Mouse (Mus musculus): Measurements from ENCODE around the gene Mast4.

Mast4 gene

DNA sequence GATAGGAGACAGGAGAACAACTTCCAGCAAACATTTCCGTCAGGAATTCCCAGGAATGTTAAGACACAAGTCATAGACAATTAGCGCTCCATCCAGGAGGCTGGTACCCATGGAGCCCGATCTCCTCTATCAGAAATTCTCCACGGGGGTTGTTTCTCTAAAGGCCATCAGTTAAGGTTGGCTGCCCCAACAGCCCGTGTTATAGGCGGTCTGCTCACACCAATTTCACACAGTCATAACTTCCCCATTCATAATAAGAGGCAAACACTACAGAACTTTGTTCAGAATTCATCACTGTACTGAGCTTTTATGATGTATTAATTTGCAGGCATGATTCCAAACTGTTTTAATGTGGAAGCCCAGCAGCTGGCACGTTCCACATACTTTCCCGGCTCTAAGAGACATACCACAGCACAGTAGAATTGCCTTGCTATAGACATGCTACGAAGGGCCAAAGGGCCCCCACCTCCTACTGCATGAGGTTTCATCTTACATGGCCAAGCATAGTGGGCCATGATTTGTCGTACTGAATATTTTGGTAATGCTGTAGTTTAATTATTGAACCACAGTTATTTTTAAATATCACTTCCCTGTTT, 19.1 kb downstream of the Mast4 start:
- DNase-seq (ENCODE audit: low spot score), result no peak

DNA sequence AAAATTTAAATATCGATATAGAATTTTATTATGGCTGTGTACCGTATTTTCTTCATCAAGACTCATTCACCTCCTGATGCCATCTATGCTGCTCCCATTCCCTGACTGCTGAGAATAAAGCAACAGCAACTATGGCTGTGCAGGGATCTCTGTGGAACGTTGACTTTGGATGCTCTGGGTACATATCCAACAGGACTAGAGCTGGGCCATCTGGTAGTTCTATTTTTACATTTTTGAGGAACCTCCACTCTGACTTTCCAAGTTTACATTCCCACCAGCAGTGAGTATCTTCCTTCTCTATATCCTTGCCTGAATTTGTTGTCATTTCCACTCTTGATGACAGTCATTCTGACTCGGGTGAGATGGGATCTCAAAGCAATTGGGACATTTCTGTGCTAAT, 26.0 kb downstream of the Mast4 start:
- no peak for DNase-seq (ENCODE audit: low spot score)

DNA sequence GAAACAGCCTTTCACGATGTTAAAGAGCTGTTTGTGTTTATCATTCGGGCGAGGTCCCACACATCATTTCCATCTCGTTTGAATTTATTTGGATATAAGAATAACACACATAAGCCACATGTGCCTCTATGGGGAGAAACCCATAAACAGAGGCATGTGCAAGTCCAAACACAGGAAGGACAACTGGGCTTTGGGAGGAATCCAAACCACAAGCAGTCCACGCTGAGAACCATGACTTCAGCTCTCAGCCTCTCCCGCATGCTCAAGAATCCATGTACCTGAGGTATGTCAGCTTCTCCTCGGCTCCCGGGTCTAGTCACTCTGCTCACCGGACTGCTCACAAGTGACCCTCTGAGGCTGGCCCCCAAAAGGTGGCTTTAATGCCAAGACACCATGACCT, 30.5 kb downstream of the Mast4 start:
- no peak for DNase-seq (ENCODE audit: low spot score)

DNA sequence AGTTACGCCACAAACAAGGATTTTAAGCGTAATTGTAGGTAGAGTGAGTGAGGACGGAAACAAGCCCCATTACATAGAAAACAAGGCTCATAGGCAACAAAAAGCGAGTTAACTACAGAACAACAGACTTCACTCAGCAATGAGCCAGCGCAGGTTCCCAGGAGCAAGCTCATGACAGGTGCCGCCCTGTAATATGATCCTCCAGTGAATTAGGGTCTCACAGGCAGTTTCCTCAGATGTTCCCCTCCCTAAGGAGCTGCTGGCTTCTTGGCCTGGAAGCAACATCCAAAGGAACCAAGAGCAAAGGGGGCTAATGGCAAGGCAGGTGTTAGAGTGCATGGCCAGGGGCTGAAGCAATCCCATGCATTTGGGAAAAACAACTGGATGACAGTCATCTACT, 31.8 kb downstream of the Mast4 start:
- DNase-seq (ENCODE audit: low spot score), result no peak

DNA sequence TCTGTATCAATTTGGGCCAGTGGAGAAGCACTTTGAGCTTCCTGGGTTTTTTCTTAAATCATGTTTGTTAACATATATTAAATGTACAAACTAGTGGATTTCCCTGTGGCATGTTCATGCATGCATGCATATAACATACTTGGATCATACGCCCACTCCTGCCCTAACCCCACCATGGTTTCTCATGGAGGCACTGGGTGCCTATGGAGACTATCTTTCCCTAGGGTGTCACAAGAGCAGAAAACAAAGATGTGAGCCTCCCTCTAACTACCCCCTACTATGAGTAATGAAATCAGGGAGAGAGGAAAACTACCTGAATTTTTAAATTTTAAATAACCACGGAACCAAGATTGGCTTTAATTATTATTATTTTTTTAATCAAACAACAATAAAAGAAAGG, 32.2 kb downstream of the Mast4 start:
- no peak for DNase-seq (ENCODE audit: low spot score)

DNA sequence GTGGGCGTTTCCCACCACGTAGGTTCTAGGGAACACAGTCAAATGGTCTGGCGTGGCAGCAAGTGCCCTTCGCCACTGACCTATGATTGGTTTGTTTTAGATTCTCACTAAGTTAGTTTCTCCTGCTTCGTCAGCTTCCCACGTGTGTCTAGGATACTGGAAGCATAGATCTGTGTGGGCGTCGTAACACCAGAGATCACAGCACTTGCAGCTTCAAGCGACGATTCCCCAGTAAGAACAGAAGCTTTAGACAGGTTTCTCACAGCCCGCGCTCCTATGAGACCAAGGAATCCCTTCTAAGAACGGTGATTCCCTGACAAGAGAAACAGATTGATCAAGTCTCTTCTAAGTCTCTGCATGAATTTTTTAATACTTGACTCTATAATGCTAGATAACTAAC, 39.9 kb downstream of the Mast4 start:
- DNase-seq (ENCODE audit: low spot score), result no peak

DNA sequence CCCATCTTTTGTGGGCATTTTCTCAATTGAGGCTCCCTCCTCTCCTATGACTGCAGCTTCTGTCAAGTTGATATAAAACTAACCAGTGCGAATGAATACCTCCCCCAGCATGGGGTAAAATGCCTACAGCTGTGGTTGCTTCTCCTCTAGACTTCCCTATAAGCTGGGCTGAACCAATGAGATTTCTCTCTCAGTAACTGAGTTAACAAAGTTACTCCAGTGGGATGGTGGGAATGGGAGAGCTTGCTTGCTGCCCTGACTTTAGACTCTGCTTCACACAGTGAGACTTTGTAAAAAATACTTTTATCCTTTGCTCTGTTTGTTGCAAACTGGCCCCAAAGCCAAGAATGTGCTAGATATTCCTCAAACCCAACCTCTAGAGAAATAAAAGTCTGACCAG, 41.2 kb downstream of the Mast4 start:
- DNase-seq (ENCODE audit: low spot score), result no peak

DNA sequence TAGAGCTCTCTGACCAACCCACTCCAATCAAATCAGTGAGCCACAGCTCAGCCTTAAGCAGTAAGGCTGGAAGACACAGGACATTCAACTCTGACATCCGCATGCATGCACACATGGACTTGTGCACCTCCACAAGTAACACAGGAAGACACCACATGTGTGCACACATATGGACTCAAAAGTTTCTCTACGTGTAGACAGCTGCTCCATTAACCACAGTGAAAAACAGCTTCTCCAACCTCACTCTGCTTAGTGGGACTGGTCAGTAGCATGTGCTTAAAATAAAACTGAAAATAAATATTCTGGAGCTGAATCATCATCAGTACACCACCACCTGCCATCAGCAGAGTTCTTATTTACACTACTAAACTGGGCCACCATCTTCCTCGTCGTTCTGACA, 43.2 kb downstream of the Mast4 start:
- no peak for DNase-seq (ENCODE audit: low spot score)

DNA sequence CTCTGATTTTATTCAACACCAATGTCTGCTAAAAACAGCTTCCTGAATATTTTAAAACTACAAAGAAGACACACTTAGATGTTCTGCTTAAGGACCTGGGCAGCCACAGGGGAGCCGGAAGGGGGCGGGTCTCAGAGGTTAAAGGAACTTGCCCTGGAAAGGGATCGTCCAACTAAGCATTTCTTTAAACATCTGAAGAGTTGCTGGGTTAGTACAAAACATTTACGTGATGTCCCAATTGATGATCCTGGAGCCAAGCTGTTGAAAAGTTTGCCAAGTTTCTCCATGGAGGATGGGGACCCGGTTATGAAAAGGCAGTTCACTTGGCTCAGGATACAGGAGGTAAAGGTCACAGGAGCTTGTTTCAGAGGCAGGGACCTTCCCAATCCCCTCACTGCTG, 48.5 kb downstream of the Mast4 start:
- DNase-seq (ENCODE audit: low spot score), result no peak

DNA sequence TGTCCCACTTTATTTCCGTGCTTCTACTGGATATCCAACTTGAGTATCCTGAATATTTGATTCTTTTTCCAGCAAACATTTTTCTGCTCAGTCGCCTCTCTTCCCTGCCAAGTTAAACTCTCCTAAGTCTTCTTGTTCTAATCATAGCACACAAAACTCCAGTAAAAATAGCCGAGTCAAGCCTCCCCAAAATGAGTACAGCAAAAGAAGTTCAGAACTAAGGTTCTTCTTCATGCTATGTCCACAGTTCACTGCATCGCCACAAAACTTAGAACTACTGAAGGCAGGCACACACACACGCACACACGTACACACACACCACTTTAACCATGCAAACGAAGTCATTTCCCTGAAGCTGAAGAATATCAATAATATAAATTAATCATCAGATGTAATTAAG, 49.3 kb downstream of the Mast4 start:
- DNase-seq (ENCODE audit: low spot score), result no peak

DNA sequence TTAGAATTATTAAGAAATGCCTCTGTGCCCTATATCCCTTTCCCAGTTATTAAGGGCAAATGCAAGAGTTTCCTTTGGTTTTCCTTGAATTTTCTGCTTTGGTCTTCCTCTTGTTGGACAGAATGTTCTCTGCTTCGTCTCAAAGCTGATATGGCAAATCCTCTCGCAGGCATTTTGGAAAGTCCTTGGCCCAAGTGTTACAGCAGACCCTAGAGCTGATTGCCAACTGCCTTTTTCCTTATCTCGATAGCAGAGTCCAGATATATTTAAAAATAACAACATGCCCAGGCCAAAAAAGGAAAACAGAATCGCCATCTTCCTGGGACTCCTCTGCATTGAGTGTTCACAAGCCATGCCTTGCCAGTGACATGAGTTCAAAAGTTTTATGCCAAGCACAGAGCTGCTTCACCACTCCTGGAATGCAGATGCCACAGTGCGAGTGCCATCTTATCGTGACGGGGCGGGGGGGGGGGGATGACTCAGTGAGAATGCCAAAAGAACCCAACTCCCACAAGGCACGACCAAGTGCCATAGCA, 63.4 kb downstream of the Mast4 start:
- no peak for DNase-seq (ENCODE audit: low spot score)

DNA sequence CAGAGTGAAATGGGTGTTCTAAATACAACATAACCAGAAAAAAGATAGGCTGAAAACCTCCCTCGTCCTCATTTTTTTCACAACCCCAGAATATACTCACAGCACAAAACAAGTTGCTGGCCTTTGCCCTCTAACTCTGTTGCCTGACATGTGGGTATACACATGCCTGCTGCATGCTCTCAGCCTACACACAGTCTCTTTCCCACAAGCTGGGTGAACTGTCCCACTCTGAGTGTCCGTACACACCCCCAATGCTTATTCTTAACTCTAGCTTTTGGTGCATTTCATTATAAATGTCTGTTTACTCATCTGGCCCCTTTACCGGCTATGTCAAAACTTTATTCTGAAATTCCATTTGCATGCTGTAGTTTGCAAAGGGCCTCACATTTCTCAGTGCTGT, 71.6 kb downstream of the Mast4 start:
- no peak for DNase-seq (ENCODE audit: low spot score)

DNA sequence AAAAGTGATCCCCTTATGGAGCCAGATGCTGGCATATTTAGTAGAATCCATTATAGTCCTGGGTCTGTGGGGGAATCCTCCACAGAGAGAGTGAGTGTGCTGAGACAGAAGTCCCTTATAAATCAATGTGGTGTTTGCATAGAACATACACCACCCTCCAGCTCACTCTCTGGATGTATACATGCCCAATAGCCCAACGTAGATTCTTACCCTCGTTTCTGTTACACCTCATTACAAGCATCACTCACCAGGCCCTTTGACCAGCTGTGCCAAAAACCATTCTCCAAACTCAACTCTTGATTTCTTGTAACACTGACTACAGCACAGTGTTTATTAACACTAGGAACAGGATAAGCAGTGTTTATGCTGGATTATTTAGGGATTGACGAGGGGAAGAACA, 72.2 kb downstream of the Mast4 start:
- DNase-seq (ENCODE audit: low spot score), result no peak

DNA sequence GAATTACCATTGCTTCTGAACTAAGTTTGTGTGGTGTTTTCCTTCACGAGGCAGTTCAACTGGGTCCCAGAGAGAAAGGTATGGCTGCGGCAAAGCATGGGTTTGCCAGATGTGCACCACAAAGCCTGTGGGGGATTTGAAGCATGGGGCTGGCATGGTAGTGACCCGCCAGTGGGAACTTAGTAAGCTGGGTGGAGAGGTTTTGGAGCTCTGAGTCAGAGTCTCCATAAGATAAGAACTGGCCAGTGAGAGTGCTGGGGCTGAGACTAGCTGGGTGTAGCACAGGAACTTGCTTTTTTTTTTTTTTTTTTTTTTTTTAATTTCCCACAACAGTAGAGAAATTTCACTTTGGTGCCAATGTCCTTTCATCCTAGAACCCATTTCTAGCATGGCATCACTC, 73.9 kb downstream of the Mast4 start:
- no peak for DNase-seq (ENCODE audit: low spot score)

DNA sequence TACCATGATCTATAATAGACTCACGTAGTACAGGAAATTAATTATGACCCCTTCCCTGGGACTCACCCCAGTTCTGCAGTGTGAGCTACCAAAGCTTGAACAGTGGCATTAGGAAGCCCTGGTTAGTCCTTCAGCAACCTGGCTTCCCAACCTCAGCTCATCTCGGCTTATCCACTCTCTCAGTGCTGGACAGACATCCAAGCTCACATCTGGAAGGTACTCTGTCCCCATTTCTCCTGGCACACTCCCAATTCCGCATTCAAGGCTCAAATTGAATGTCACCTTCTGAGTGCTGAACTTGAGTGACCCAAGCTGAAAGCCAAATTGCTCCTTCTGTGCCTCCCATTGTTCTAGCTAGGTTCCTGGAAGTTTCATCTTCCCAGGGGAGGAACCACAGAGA, 76.2 kb downstream of the Mast4 start:
- no peak for DNase-seq (ENCODE audit: low spot score)

DNA sequence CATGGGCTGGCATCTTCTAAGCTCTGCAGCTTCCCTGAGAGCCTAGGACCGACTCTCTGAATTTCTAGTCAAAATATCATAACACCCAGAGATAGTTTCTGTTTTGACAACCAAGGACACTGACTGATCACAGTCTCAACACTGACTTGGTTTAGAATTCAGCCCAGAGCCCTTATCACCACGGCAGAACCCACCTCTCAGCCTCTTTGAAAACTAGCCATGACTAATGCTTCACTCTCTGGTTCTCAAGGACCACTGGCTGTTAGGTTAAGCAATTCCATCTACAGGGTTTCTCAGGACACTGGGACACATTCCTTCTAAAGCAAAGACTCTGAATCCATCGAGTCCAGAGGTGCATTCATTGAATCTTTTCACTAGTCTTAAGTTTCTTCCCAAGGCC, 79.4 kb downstream of the Mast4 start:
- no peak for DNase-seq (ENCODE audit: low spot score)

DNA sequence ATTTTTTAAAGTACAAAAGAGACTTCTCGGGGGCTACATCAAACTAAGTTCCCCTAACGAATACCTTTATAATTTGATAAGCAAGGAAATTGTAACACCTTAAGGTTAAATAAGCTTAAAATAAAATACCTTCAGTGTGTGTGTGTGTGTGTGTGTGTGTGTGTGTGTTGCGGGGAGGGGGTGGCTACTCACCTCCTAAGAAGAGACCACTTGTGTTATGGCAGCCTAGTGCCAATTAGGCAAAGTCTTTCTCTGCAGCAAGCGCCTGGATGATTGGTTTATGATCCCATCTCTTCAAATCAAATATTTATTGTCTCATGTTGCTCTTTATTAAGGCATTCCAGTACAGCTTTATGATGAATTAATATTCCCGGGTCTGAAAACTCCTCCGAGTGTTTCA, 81.2 kb downstream of the Mast4 start:
- no peak for DNase-seq (ENCODE audit: low spot score)

DNA sequence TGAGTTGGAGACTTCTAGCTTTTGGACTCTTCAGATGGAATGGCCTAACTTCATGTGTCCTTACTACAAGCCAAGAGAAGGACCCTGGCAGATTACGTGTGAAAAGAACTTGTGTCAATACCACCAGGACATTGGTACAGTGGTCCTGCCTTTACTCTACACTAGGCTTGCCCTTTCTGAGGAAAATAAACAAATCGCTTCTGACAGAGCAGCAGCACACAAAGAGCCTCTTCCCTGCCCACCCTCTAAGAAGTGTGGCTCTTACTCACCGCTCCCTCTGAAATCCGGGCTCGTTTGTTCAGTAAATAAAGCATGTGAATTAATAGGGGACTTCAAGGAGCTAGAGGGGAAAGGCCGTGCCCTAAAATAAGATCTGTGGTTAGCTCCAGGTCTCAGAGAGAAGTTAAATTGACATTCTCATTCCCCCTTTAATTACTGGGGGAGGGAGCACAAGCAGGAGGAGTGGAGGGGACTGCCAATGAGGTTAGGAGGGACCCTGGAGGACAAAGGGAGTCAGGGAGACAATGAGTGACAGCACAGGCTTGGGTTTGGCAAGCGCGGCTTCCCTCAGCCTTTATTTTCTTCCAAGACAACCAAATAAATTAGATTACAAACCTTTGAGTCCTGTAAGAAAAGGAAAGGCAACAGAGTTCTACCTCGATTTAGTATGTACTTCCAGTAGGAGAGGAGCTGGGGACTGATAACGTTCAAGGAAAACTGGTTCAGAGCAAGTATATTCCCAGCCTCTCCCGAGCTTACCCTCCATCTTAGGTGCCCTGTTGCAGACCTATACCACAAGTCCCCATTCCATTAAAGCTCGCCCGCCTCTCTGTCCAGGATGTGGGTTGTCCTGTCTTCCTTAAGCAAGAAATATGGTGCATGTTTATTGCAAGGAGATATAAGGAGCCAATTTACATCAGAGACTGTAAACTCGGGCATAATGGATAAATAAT, 85.9 kb downstream of the Mast4 start:
- no peak for DNase-seq (ENCODE audit: low spot score)

DNA sequence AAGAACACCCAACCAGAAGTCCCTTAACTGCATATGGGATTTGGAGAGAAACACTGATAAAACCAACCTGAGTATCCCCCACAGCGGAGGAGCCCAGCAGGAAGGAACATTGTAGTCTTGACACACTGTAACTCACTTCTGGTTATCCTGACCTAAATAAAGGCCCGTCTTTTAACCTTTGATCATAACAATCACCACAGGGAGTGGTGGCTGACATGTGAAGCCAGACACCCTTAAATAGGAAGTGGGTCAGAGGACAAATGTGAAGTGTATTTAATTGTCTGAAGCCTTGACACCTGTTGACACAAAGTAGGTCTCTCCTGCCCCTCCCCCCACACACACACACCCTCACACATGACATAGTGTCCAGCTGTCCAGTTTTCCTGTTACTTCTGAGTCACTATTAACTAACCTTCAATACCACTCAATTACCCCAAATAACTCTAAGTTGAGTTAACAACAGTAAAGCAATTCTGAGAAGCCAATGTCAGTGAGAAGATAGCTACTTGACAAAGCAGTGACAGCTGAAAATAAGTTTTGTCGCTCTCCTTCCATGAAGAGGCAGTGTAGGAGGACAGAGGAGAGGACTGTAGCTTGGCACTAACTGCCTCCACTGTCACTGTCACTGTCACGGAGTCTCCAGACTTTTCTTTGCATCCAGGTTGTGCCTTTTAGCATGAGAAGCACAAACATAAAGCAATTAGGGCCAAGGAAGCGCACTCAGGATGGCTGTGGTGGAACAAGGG, 87.2 kb downstream of the Mast4 start:
- DNase-seq (ENCODE audit: low spot score), result no peak

DNA sequence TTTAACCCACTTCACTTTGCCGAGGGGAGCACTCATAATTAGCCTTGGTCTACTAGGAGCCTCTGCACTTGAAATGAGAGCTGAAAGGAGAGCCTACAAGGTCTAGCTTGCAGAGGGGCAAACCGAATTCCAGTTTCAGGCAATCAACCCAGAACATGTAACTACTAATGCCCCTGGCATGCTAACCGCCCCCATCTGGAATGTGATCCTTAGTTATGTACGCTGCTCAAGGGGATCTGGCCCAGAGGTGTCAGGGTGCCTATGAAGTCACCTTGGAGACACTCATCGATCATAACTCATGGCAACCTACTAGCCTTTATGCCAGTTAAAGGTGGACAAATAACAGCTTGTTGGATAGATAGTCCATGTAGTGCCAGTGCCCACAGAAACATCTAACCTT, 88.9 kb downstream of the Mast4 start:
- no peak for DNase-seq (ENCODE audit: low spot score)

DNA sequence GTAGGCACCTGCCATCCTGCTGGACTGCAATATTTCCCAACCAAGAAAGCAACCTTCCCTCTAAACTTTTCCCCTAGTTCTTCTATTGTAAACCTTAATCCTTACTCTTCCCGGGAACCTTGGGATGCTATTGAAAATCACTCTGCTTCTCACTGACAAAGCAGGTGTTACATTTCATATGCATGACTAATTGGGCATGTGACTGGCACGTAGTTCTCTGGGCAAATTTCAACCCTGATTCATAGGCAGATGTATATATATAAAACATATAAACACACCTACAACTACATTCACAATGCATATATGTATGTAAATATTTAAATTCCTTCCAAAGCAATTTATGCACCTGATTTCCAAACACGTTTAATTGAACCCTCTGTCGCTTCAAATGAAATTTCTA, 90.2 kb downstream of the Mast4 start:
- no peak for DNase-seq (ENCODE audit: low spot score)

DNA sequence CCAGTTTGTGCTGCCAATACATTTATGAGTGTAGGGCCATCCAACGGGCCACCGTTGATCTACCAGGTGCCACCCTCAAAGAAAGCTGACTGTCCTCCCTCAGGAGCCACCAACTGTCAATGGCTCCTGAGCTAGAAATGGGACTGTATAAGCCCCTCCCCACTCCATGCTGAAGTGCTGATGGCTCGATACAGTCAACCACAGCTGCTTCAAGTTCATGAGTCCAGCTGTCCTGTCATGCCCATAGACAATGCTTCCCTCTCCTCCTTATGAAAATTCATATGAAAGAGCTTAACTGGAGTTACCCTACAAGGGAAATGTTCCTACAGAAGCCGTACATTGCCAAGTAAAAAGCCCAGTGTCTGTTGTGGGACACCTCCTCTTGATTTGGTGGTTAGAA, 93.2 kb downstream of the Mast4 start:
- no peak for DNase-seq (ENCODE audit: low spot score)

DNA sequence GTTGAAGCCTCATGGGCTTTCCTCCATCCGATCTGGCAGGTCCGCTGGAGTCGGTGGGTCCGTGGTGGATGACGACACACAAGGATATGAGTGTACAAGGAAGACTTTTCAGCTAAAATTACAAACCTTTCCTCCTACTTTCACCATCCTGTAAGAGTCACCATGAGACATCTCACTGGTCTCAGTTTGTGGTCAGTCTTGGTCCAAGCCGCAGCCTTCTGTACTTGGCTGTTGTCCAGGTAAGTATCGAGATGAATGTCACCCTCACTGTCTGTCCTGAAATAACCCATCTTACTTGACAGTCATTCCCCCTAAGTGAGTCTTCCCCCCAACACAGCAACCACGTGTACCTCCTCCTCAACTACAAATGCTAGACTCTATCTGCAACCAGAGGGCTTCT, 94.6 kb downstream of the Mast4 start:
- DNase-seq (ENCODE audit: low spot score), result no peak

Data from ovary, postnatal 36 days (tissue).